Mouse (Mus musculus): ENCODE results near the gene Mtrf1.
"Not testable (repeated sequence)": the region's sequence is repeated elsewhere in the genome, so short reads cannot be mapped to it uniquely, and the experiment has no call there.

Mtrf1 gene

DNA sequence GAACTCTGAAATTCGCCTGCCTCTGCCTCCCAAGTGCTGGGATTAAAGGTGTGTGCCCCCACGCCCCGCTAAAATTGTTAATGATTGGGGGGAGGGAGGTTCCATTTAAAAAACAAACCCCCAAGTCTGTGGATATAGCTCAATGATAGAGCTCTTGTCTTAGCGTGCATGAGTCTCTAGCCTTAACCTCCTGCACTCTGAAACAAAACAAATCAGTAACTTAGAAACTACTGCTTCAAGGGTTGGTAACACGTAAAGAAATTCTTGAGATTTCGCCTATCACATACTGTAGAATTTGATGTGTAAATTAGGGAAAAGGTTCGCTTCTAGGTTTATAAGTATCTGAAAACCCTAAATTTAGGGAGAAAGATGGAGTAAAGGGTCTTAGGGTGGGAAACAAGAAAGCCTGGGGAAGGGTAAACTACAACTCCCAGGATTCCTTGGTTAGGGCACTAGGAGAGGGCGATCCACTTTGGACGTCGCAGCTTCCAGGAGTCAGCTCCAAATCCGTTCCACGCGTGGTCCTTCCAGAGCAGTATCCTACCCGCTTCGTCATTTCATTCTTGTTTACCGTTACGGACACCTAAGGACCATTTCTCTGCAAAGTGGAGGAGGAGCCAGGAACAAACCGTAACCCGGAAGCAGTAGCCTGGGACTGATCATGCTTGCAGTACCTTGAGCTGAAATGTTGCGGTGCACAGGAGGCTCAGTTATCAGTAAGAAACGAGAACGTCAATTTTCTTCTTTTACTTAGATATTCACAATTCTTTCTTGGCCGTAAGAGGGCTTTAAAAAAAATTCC is at the start of gene Mtrf1:
TSS of gene Mtrf1 (plus strand) at position 452 of the 802 bp plus-strand sequence.
- peak; percentile 57 for DNase-seq (ENCODE audit: low spot score)

DNA sequence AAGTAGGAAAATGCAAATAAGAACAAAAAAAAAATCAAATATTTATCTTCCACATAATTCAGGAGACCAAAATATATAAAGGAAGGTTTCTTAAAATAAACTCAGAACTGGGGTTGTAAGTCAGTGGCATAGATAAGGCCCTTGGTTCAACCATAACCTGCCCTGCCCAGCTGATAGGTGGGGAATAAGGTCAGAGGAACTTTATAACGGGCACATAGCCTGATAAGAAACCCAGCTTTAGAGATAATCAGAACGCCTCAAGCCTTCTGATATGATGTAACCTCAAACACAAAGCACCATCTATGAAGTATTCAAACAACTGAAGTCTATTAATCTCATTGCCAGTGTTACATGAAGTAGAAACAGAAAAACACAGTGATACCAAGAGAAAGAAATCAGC is 39.5 kb upstream of the Mtrf1 start:
- no peak for DNase-seq (ENCODE audit: low spot score)

DNA sequence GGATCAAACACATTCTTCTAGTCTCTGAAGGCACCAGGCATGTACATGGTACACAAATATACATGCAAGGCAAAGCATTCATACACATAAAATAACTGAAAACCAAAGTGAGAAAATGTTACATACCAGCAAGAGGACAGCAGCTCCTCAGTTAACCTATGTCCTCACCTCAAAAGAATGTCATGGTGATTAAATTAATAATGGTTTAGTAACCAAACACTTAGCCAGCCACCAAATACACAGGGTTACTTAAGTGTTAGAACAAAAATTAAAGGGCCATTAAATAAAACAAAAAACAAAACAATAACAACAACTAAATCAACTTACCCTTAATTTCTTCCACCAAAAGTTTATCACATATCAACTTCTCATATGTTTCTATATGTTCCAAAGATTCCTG is 20.5 kb upstream of the Mtrf1 start:
- DNase-seq (ENCODE audit: low spot score) = no peak

DNA sequence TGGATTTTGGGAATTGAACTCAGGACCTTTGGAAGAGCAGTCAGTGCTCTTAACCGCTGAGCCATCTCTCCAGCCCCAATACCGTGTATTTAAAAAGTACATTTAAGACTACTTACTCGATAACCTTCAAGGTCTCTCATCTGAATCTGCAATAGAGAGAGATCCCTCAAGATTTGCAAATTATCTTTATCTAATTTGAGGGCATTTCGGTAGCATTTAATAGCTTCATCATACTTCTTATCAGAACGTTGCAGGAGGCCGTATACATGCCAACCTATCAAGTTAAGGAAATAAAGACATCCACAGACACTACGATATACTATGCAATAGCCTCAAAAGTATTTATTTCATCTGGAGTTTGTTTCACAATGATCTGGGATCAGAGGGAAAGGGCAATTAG is 14.5 kb upstream of the Mtrf1 start:
- DNase-seq (ENCODE audit: low spot score) = no peak

DNA sequence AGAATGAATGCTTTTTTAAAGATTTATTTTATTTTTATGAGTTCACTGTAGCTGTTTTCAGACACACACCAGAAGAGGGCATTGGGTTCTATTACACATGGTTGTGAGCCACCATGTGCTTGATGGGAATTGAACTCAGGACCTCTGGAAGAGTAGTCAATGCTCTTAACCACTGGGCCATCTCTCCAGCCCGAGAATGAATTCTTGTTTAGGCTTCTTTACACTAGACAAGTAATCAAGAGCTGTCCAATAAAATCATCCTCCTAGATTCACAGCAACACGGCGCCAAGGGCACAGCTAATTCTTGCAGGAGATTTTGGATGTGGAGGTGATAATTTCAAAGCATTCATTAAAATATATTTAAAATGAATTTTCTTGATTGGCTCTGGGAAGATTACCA is 9.3 kb upstream of the Mtrf1 start:
- DNase-seq (ENCODE audit: low spot score) = no peak

DNA sequence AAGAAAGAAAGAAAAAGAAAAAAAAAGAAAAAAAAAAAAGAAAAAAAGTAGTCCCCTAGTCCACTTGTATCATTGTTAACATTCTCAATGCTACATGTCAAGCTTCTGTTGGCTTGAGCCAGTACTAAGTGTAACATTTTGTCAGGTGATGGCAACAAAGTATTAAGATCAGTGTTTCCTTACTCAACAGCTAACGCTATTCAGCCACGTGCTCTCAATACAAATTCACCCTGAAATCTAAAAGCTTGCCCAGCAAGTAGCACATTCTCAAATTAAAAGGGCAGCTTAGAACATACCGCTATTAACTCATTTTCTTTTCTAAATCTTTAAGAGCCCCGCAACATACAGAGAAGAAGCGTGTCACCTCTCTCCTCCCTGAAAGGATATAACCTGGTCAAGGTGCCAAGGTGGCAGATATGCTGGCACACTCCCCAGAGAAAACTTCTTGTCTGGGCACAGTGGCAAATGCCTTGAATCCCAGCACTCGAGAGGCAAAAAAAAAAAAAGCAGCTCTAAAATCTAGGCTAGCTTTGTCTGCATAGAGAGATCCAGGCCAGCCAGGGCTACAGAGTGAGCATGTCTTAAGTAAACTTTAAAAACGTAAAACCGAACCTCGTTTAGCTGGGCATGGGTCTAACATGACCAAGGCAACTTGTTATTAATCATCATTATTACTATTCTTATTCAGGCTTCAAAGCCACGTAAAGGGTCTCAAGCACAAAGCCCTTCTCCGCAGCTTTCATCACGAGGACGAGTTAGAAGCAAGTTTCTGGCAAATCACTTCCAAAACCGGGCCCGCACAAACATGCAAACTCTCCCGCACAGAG is 7.9 kb upstream of the Mtrf1 start:
- DNase-seq (ENCODE audit: low spot score) = peak; percentile 4

DNA sequence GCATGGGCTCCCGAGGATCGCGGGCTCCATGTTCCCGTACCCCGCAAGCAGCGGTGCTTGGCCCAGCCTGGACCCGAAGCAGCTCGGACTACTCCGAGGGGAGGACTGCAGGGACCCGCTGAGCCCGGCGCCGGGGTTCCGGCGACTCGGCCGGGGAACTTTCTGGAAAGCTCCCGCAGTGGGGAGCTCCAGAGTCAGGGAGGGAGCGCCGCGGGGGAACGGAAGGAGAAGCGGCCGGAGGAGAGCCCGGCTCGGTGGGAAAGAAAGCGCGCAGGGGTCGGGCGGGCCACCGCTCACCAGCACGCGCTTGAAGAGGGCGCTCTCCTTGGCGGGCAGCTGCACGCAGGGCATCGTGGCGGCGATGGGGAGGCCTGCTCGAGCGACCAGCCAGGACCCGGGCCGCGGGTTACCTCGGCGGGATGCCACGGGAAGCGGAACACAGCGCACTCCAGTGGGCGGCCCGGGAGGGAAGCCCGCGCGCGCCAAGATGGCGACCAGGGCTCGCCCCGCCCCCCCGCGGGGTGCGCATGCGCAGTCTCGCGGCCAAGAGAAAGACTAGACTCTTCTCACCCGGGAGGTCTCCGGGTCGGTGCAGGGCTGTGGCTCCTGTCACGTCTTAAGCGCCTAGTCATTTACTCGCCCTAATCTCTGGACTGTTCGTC is 7.2 kb upstream of the Mtrf1 start, which contains the start of gene Naa16:
TSS of gene Naa16 (minus strand) at position 514 of the 662 bp plus-strand sequence.
- DNase-seq (ENCODE audit: low spot score) = peak; percentile 98

DNA sequence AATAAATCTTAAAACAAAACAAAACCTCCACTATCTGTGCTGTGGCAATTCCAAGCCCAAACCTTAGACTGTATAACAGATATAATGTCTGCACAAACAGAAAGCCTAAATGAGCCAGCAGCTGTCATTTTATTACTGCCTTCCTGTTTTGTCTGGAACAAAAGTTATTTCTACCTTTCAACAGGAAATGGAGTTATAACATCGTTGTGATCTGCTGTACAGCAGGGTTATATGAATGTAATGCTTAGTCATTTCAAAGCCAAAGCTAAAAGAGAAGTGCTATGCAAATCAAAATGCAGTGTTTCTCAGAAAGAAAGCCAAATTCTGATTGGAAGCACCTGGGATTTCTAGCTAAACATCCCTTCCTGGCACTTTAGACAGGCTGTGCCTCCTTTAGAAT is 4.3 kb upstream of the Mtrf1 start:
- no peak for DNase-seq (ENCODE audit: low spot score)

DNA sequence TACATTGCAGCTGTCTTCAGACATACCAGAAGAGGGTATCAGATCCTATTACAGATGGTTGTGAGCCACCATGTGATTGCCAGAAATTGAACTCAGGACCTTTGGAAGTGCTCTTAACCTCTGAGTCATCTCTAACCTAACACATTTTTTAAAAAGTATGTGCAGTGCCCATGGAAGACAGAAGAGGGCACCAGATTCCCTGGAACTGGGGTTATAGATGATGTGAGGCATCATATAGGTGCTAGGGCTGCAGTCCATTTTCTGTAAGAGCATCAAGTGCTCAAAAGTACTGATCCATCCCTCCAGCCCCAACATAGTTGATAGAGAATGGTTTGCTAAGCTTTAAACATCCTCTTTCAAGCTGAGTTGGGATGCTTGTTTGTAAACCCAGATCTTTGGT is 3.0 kb upstream of the Mtrf1 start:
- DNase-seq (ENCODE audit: low spot score) = peak; percentile 62

DNA sequence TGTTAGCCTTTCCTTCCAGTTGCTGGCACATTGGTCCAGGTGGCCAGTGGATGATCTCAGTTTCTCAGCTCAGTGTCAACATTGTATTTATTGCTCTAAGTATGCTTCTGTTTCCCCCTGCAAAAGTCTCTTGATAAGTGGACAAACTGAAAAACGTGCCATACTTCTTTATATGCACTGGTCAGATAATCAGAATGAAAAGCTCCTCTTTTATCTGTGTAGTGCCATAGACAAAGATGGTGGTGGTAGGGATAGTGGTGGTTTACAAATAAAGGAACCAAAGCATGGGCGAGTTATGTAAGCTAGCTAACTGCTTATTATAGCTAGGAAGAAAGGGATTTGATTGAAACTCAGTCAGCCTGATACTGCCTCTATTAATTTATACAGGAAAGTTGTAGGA is 10.1 kb downstream of the Mtrf1 start:
- no peak for DNase-seq (ENCODE audit: low spot score)

DNA sequence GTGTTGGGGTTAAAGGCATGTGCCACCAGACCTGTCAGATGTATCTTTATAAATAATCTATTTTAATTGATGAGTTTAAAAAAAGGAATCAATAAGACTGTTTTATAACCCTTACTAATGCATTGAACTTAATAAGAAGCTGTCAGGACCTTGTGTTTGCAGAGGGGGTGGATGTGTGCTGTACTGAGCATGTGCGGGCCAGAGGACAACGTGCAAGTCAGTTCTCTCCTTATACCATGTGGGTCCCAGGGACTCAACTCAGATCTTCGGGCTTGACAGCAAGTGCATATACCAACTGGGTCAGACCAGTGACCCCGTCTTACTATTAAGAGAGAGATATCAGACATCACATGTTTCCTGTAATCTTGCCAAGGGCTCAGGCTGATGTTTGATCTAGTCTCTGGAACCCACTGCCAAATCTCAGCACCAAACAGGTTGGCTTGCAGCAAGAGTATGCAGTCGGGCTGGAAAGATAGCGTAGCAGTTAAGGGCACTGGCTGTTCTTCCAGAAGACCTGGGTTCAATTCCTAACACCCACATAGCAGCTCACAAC is 11.8 kb downstream of the Mtrf1 start:
- DNase-seq (ENCODE audit: low spot score) = no peak

DNA sequence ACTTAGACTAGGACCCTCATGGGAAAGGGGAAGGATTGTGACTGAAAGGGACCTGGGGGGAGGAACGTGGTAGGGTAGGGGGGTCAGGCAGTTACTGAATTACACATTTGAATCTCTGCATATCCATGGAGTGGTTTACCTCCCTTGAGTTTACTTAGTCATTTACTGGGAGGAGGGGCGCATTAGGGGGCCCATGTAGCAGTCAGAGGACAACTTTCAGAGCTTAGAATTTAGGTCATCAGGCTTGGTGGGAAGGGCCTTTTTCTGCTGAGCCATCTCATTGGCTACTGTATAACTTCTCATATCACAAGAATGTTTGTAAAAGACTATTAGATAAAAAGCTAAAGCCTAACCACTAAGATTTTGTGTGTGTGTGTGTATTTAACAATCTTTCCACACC is 13.1 kb downstream of the Mtrf1 start:
- no peak for DNase-seq (ENCODE audit: low spot score)

DNA sequence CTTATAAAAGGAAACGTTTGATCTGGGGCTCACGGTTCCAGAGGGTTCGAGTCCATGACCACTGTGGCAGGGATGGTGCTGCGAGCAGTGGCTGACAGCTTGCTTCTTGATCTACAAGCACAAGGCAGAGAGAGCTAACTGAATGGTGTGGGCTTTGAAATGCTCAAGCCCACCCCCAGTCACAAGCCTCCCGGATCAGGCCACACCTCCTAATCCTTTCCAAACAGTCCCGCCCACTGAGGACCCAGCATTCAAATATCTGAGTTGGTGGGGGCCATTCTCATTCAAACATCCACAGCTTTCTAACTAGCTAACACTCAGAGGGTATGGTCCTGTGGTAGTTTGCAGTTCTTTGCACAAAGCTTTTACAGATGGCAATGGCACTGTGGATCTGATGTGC is 15.5 kb downstream of the Mtrf1 start:
- no peak for DNase-seq (ENCODE audit: low spot score)

DNA sequence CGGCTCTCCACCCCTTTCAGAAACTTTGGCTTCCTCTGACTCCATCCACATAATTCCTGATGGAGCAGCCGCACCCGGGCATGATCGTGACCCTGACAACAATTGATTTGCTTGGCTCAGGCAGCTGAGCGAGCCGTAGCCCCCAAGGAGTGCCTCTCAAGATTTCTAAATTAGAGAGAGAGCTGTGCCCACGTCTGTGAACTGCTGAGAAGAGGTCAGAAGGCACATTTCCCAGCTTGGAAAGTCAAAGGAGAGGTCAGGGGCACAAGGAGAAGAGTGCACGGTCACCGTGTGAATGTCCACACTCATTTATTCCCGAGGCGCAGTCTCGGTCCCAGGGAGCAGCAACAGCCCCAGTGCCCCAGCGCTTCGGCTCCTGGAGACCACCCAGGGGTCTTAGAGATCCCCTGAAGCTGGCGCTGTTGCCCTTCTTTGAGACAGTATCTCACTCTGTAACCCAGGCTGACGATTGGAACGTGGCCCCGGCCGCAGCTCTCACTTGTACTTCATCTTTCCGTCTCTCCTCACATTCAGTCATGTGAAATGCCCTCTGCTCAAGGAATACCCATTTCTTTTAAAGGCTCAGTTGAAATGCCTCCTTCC is 22.6 kb downstream of the Mtrf1 start:
- no peak for DNase-seq (ENCODE audit: low spot score)

DNA sequence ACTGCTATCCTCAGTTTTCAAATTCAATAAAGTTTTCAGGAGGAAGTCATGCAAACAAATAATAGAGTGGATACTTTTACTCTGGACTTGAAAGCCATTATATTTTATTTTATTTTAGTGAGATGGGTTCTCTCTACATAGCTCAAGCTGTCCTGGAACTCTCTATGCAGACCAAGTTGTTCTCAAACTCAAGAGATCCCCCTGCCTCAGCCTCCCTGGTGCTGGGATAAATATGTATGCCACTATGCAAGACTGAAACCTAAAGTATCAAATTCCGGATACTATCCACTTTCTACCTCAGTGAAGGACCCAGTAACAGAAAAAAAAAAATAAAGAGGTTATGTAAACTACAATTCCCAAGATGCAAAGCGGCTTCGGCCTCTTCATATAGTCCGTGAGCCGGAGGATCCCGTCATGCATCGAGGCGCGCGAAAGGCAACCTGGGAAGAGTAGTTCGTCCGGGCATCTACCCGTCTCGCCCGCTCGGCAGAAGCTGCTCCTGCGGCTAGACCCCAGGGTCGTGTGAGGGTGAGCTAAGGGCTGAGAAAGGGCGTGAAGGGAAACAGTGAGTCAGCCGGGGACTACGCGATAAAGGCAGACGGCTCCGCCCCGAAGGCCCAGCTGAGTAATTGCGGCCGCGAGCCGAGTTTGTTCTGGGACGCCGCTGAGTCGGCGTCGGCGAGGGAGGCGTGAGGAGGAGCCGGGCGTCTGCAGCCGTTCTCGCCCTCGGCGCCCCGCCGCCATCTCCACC is 28.6 kb downstream of the Mtrf1 start, which contains the start of gene Kbtbd7:
TSS of gene Kbtbd7 (plus strand) at position 533 of the 751 bp plus-strand sequence.
- peak; percentile 90 for DNase-seq (ENCODE audit: low spot score)

DNA sequence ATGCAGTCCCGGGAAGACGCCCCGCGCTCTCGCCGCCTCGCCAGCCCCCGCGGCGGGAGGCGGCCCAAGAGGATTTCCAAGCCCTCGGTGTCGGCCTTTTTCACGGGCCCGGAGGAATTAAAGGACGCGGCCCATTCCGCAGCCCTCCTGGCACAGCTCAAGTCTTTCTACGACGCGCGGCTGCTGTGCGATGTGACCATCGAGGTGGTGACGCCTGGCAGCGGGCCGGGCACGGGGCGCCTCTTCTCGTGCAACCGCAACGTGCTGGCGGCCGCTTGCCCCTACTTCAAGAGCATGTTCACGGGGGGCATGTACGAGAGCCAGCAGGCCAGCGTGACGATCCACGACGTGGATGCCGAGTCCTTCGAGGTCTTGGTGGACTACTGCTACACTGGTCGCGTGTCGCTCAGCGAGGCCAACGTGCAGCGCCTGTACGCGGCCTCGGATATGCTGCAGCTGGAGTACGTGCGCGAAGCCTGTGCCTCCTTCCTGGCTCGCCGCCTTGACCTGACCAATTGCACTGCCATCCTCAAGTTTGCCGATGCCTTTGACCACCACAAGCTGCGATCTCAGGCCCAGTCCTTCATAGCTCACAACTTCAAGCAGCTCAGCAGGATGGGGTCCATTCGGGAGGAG is 29.3 kb downstream of the Mtrf1 start:
- not testable (repeated sequence) for DNase-seq (ENCODE audit: low spot score)

DNA sequence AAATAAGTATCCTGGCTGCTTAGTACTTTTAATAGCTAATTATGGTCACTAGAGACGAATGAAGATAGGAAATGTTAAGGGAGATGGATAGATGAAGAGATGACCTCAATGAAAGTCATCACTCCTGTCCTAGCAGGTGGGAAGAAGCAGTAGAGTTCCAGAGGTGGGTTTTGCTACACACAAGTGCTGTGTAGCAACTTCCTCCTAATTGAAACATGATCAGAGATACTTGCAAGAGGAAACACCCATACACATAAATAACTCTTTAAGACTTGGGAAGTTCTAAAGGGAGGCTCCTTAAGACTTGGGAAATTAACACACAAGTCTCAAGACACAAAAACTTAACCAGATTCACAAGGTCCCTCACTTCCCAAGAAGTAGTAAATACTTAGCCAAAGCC is 36.5 kb downstream of the Mtrf1 start:
- no peak for DNase-seq (ENCODE audit: low spot score)

DNA sequence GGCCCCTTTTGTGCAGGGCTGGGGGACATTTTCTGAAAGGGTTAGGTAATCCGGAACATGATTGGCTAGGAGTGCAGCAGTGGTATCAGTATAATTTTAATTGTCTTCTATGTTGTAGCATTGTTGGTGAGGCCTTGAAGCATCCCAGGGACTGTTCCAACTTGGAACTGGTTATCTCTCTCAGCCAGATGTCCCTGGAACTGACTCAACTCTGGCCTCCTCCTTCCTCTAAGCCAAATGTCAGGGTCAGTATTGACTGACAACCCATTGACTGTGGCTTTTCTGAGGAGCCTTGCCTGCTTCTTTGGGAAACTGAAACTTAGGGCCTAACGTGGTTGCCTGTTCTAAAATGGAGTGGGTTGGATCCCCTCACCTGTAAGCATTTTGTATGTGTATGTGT is 43.1 kb downstream of the Mtrf1 start:
- no peak for DNase-seq (ENCODE audit: low spot score)

DNA sequence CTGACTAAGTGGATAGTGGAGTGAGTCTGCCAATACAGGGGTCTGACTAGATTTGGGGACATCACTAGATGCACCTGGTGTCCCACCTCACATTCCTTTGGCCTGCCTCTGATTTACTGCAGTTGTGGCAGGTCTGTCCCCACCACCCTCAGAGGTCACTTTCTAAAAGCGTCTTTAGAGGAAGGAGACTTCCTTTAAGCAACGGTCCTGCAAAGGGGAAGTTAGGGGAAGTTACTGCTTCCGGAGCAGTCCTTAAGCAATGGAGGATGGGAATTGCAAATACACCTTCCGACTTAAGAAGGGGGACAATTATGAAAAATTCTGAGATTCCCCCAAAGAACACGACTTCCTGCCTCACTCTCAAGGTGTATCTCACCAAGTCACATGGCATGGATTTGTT is 43.9 kb downstream of the Mtrf1 start:
- DNase-seq (ENCODE audit: low spot score) = no peak

DNA sequence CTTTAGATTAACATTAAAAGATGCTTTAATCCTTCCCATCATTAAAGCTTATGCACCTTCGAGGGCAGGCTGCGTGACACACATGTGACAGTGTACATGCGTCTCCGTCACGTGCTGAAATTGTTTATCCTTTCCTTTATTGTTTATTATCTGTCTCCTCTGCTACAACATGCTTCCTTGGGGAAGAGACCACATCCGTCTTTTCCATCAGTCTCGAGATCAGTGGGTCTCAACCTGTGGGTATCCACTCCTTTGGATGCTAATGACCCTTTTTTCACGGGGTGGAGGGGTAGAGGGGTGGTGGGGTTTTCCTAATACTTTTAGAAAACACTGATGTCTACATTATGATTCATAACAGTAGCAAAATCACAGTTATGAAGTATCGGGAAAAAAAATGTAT is 47.0 kb downstream of the Mtrf1 start:
- no peak for DNase-seq (ENCODE audit: low spot score)
